Mouse (Mus musculus) liver, postnatal 0 days (tissue): Measurements from ENCODE around the gene Tnni2.

Source experiments
- CTCF ChIP-seq: sonication (generic); IDR thresholded peaks from 2 replicates; pipeline ENCODE4 v1.5.1; 2016; ENCODE audit warnings: antibody characterized with exemption, low read depth
- EP300 ChIP-seq: IDR thresholded peaks from 2 replicates; pipeline ENCODE4 v1.6.1; 2016; ENCODE audit warnings: antibody characterized with exemption, low read depth, mild to moderate bottlenecking

GRCm38 (mm10) chr7:142487341-142487859 lies 45.8 kb downstream of the Tnni2 start:
- TF ChIP-seq EP300 (no peak), CTCF (peak; percentile 76)
